Mouse (Mus musculus) heart, adult 18-20 months (tissue): Measurements from ENCODE around the gene Serpinb6a. TPM values are rescaled to one million over a fixed set of nuclear protein-coding genes. Genes with fewer than 3 reads are reported as not detected.

ENCODE experiments used
- DNase-seq, 2 experiments: peaks; one replicate each; pipeline ENCODE4 v3.0.0; 2021 to 2022; ENCODE audit warnings: mixed read lengths in 1 of 2
- total RNA-seq, 2 experiments: library from RNA; stranded (reverse); gene quantifications; 2 replicates each; pipeline ENCODE4 v1.2.3; 2021

Gene Serpinb6a
- total RNA-seq, 2 experiments from 2014 or later: 124 to 127 TPM

GRCm38 (mm10) chr13:33906821-33907220, 95.8 kb downstream of the Serpinb6a start:
- DNase-seq: no peak

- no peak for DNase-seq
Observed at GRCm38 (mm10) chr13:33905176-33905954, 97.2 kb downstream of the Serpinb6a start, which contains the start of gene Serpinb6c. Serpinb6c (minus strand) TSS chr13:33905708.

GRCm38 (mm10) chr13:33903290-33903689, 99.3 kb downstream of the Serpinb6a start:
- no peak for DNase-seq

GRCm38 (mm10) chr13:33894207-33894606, 108.4 kb downstream of the Serpinb6a start:
- DNase-seq: peak in 1 of 2 experiments; percentile 22

Other genes with a start within 250 kb of the Serpinb6a start
- gene Serpinb6e, start 159.4 kb downstream of the Serpinb6a start, total RNA-seq: not detected
- not detected for gene Serpinb6c, start 97.1 kb downstream of the Serpinb6a start, total RNA-seq
- gene Nqo2, start 38.1 kb downstream of the Serpinb6a start, total RNA-seq: 10 to 100 TPM; 38.3 to 41.5 TPM
- gene Ripk1, start 431 bp downstream of the Serpinb6a start, total RNA-seq: 1 to 10 TPM; 6.8 to 7.2 TPM
- 10 to 100 TPM; 32.7 to 37.2 TPM for gene Bphl, start 34.8 kb upstream of the Serpinb6a start, total RNA-seq
- gene Tubb2a, start 75.2 kb upstream of the Serpinb6a start, total RNA-seq: 10 to 100 TPM; 51.0 to 70.1 TPM
- gene Tubb2b, start 127.7 kb upstream of the Serpinb6a start, total RNA-seq: 1 to 10 TPM; 4.8 to 8.6 TPM
- 10 to 100 TPM; 25.0 to 32.9 TPM for gene Psmg4, start 160.2 kb upstream of the Serpinb6a start, total RNA-seq